Mouse (Mus musculus): ENCODE data around the gene Txk. TPM values are rescaled to one million over a fixed set of nuclear protein-coding genes. Genes with fewer than 3 reads are reported as not detected.
A peak's percentile ranks its signal among the peaks of the same experiment; 100 is the strongest.

The Txk gene
- not detected in 2 replicates for polyA plus RNA-seq (2016; fragmentation: Nextera tagmentation; extraction: Ambion mirVana)

GRCm38 (mm10) chr5:72752585-72752984 lies at the start of gene Txk:
Gene Txk, minus strand, starts transcription at chr5:72752777.
- 77% methylated on average over 5 of the region's 5 CpGs for WGBS
- no peak for DNase-seq (ENCODE audit: low spot score)

GRCm38 (mm10) chr5:72798563-72798962 lies 46.0 kb upstream of the Txk start:
- Histone ChIP-seq H3K9me3 (no peaks in the 10 kb centered on the region), H3K4me1 (peaks cover 42% of the 10 kb centered on the region), H3K27me3 (ENCODE audit: insufficient read depth, poor library complexity, severe bottlenecking) (no peaks in the 10 kb centered on the region), H3K36me3 (no peaks in the 10 kb centered on the region), H3K4me3 (no peak overlapping the region), H3K27ac (no peak overlapping the region)
- no peak for DNase-seq (ENCODE audit: low spot score)
- WGBS = 82% methylated on average over 4 of the region's 4 CpGs

More at GRCm38 (mm10) chr5:72752585-72752984, at the start of gene Txk:
- Histone ChIP-seq H3K9me3 (no peaks in the 10 kb centered on the region), H3K27ac (no peak within 1 kb of the TSS), H3K4me3 (no peak within 1 kb of the TSS), H3K36me3 (peaks cover 3% of the 10 kb centered on the region; the same call in 1 of the 2 replicates), H3K4me1 (peaks cover 6% of the 10 kb centered on the region; the same call in 1 of the 2 replicates), H3K27me3 (ENCODE audit: insufficient read depth, poor library complexity, severe bottlenecking) (no peaks in the 10 kb centered on the region)

GRCm38 (mm10) chr5:72796186-72796613 lies 43.6 kb upstream of the Txk start:
- peaks cover 28% of the 10 kb centered on the region for H3K4me1 ChIP-seq
- WGBS = 37% methylated on average over 14 of the region's 14 CpGs
- no peaks in the 10 kb centered on the region for H3K9me3 ChIP-seq
- H3K27me3 ChIP-seq (ENCODE audit: insufficient read depth, poor library complexity, severe bottlenecking) = no peaks in the 10 kb centered on the region
- H3K36me3 ChIP-seq = no peaks in the 10 kb centered on the region
- peak overlapping the region; percentile 86 for H3K27ac ChIP-seq
- DNase-seq (ENCODE audit: low spot score) = no peak
- H3K4me3 ChIP-seq = peak overlapping the region; percentile 41; the same call in 1 of the 2 replicates

- no peaks in the 10 kb centered on the region for H3K9me3 ChIP-seq
- peaks cover 19% of the 10 kb centered on the region for H3K4me1 ChIP-seq
- 70% methylated on average over 3 of the region's 3 CpGs for WGBS
- no peaks in the 10 kb centered on the region for H3K27me3 ChIP-seq (ENCODE audit: insufficient read depth, poor library complexity, severe bottlenecking)
- no peak for DNase-seq (ENCODE audit: low spot score)
- H3K4me3 ChIP-seq = no peak overlapping the region
- no peak overlapping the region for H3K27ac ChIP-seq
- H3K36me3 ChIP-seq = no peaks in the 10 kb centered on the region
Measured at GRCm38 (mm10) chr5:72793309-72793850, 40.8 kb upstream of the Txk start.

- 30% methylated on average over 6 of the region's 6 CpGs for WGBS
- H3K27me3 ChIP-seq (ENCODE audit: insufficient read depth, poor library complexity, severe bottlenecking) = no peaks in the 10 kb centered on the region
- no peaks in the 10 kb centered on the region for H3K9me3 ChIP-seq
- no peak overlapping the region for H3K4me3 ChIP-seq
- H3K4me1 ChIP-seq = peaks cover 16% of the 10 kb centered on the region
- no peak for DNase-seq (ENCODE audit: low spot score)
- H3K27ac ChIP-seq = no peak overlapping the region
- H3K36me3 ChIP-seq = no peaks in the 10 kb centered on the region
Measured at GRCm38 (mm10) chr5:72791789-72792188, 39.2 kb upstream of the Txk start.

DNA sequence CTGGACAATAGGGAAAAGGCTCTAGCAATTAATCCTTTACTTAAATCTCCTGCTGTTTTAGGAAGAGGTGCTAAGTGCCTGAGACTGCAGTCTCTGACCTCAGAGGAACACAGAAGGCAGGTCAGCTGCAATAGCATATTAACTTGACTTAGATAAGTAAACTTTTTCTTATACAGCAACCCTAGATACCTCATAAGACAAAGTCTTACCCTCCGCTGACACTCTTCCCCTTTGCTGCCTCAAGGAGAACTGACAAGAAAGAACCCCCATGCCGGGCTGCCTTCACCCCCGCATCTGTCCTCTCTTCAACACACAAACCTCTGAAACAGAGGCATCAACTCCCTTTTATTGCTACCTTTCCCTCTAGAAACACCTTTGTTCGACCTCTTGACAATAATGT lies 38.8 kb upstream of the Txk start:
- no peaks in the 10 kb centered on the region for H3K9me3 ChIP-seq
- H3K36me3 ChIP-seq = no peaks in the 10 kb centered on the region
- no peak overlapping the region for H3K4me3 ChIP-seq
- no peak for DNase-seq (ENCODE audit: low spot score)
- H3K4me1 ChIP-seq = peaks cover 13% of the 10 kb centered on the region
- 56% methylated on average over 4 of the region's 4 CpGs for WGBS
- no peak overlapping the region for H3K27ac ChIP-seq
- no peaks in the 10 kb centered on the region for H3K27me3 ChIP-seq (ENCODE audit: insufficient read depth, poor library complexity, severe bottlenecking)

- no peak overlapping the region for H3K27ac ChIP-seq
- 62% methylated on average over 4 of the region's 4 CpGs for WGBS
- DNase-seq (ENCODE audit: low spot score) = no peak
- no peaks in the 10 kb centered on the region for H3K9me3 ChIP-seq
- peaks cover 2% of the 10 kb centered on the region; the same call in 1 of the 2 replicates for H3K36me3 ChIP-seq
- no peaks in the 10 kb centered on the region for H3K27me3 ChIP-seq (ENCODE audit: insufficient read depth, poor library complexity, severe bottlenecking)
- no peak overlapping the region for H3K4me3 ChIP-seq
- no peaks in the 10 kb centered on the region for H3K4me1 ChIP-seq
Measured at GRCm38 (mm10) chr5:72785451-72785850, 32.9 kb upstream of the Txk start.

DNA sequence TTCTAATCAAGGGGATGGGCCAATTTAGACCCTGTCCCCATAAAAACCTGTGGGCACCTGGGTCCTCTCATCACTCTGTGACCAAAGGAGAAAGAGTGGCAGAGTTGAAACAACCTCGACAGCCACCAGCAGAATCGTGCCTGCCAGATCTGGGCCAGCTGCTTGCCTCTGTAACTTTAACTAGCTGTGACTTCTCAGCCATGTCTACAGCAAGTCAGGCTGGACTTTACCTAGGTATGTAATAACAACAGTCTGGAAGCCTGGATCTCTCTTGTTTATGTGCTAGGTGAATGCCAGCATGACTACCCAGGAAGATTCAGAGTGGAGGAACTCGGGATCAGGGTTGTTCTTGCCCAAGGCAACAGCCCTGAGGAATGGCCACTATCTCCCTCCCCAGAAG lies 32.1 kb upstream of the Txk start:
- Histone ChIP-seq H3K9me3 (no peaks in the 10 kb centered on the region), H3K4me1 (no peaks in the 10 kb centered on the region), H3K4me3 (no peak overlapping the region), H3K27me3 (ENCODE audit: insufficient read depth, poor library complexity, severe bottlenecking) (no peaks in the 10 kb centered on the region), H3K36me3 (peaks cover 2% of the 10 kb centered on the region; the same call in 1 of the 2 replicates), H3K27ac (no peak overlapping the region)
- 79% methylated on average over 3 of the region's 3 CpGs for WGBS
- no peak for DNase-seq (ENCODE audit: low spot score)

DNA sequence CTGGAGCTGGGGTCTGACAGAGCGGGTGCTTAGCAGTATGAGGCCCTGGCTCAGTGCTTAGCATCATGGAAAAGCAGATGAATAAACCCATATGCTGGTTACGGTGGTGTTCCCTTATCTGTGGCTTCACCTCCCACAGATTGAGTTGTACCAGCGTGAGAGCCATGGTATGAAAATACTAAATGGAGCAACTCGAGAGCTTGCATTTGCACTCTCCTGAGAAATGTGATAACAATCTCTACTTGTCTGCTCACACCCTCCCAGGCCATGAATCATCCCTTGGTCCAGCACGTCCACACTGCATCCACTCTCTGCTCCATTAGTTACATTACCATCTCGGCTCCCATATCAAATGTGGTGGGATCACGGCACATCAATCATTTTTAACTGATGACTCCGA lies 31.4 kb upstream of the Txk start:
- Histone ChIP-seq H3K4me1 (no peaks in the 10 kb centered on the region), H3K4me3 (no peak overlapping the region), H3K9me3 (no peaks in the 10 kb centered on the region), H3K27me3 (ENCODE audit: insufficient read depth, poor library complexity, severe bottlenecking) (no peaks in the 10 kb centered on the region), H3K36me3 (peaks cover 2% of the 10 kb centered on the region; the same call in 1 of the 2 replicates), H3K27ac (no peak overlapping the region)
- WGBS = 69% methylated on average over 8 of the region's 8 CpGs
- no peak for DNase-seq (ENCODE audit: low spot score)

- Histone ChIP-seq H3K27ac (no peak overlapping the region), H3K27me3 (ENCODE audit: insufficient read depth, poor library complexity, severe bottlenecking) (no peaks in the 10 kb centered on the region), H3K4me3 (no peak overlapping the region), H3K4me1 (no peaks in the 10 kb centered on the region), H3K36me3 (peaks cover 2% of the 10 kb centered on the region; the same call in 1 of the 2 replicates), H3K9me3 (no peaks in the 10 kb centered on the region)
- 84% methylated on average over 7 of the region's 7 CpGs for WGBS
- no peak for DNase-seq (ENCODE audit: low spot score)
Measured at GRCm38 (mm10) chr5:72783123-72783522, 30.5 kb upstream of the Txk start.

GRCm38 (mm10) chr5:72781776-72782175 lies 29.2 kb upstream of the Txk start:
- Histone ChIP-seq H3K36me3 (peaks cover 2% of the 10 kb centered on the region; the same call in 1 of the 2 replicates), H3K27me3 (ENCODE audit: insufficient read depth, poor library complexity, severe bottlenecking) (no peaks in the 10 kb centered on the region), H3K4me1 (no peaks in the 10 kb centered on the region), H3K4me3 (no peak overlapping the region), H3K9me3 (no peaks in the 10 kb centered on the region), H3K27ac (no peak overlapping the region)
- DNase-seq (ENCODE audit: low spot score) = no peak
- 71% methylated on average over 11 of the region's 11 CpGs for WGBS

DNA sequence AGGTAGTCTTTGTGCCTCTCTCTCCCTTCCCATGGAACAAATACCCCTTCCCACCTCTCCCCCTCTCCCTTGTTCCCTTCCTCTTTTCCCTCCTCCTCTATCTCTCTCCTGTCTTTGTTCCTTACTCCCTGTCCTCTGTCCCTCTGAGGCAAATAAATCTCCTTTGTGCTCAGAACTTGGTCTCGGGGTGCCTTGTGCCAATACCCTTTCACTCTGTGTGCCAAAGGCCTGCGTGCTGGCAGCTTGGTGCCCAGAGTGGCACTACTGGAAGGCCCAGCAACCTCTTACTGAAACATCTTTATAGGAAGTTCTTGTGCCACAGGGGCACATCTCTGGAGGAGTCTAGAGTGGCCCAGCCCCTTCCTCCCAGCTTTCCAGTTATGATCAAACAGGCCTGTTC lies 24.0 kb upstream of the Txk start:
- 85% methylated on average over 2 of the region's 2 CpGs for WGBS
- no peak for DNase-seq (ENCODE audit: low spot score)
- Histone ChIP-seq H3K27me3 (ENCODE audit: insufficient read depth, poor library complexity, severe bottlenecking) (no peaks in the 10 kb centered on the region), H3K9me3 (no peaks in the 10 kb centered on the region), H3K36me3 (no peaks in the 10 kb centered on the region), H3K4me1 (peaks cover 2% of the 10 kb centered on the region; the same call in 1 of the 2 replicates), H3K27ac (no peak overlapping the region), H3K4me3 (no peak overlapping the region)

DNA sequence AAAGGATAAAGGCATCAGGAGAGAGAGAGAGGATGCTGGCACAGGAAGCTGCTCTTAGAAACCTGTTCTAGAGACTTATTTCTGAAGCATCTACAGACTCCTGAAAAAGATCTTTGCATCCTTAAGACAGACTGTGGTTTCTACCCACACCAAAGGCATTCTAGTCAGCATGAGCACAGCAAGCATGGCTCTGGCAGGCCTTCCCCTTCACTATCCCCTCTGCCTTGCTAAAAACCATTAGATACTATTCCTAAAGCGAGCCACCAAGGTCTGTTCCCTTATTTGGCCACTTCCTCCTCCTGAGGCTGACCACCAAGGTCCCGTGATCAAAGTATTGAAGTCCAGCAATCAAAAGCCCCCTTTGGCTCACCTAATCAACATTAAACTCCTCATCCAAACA lies 23.6 kb upstream of the Txk start:
- H3K27ac ChIP-seq = no peak overlapping the region
- 74% methylated on average over 2 of the region's 2 CpGs for WGBS
- H3K9me3 ChIP-seq = no peaks in the 10 kb centered on the region
- H3K4me3 ChIP-seq = no peak overlapping the region
- DNase-seq (ENCODE audit: low spot score) = no peak
- H3K36me3 ChIP-seq = no peaks in the 10 kb centered on the region
- H3K27me3 ChIP-seq (ENCODE audit: insufficient read depth, poor library complexity, severe bottlenecking) = no peaks in the 10 kb centered on the region
- H3K4me1 ChIP-seq = peaks cover 7% of the 10 kb centered on the region; the same call in 1 of the 2 replicates

- DNase-seq (ENCODE audit: low spot score) = no peak
- H3K9me3 ChIP-seq = no peaks in the 10 kb centered on the region
- 54% methylated on average over 6 of the region's 6 CpGs for WGBS
Measured at GRCm38 (mm10) chr5:72769841-72770240, 17.3 kb upstream of the Txk start.

More at GRCm38 (mm10) chr5:72769841-72770240, 17.3 kb upstream of the Txk start:
- Histone ChIP-seq H3K4me3 (no peak overlapping the region), H3K27ac (no peak overlapping the region), H3K27me3 (ENCODE audit: insufficient read depth, poor library complexity, severe bottlenecking) (no peaks in the 10 kb centered on the region), H3K36me3 (no peaks in the 10 kb centered on the region), H3K4me1 (peaks cover 13% of the 10 kb centered on the region; the same call in 1 of the 2 replicates)

All from heart, embryonic 10.5 days (tissue).